Mouse (Mus musculus) forebrain, embryonic 10.5 days (tissue): ENCODE measurements around the gene Fam173b. TPM values are rescaled to one million over a fixed set of nuclear protein-coding genes. Genes with fewer than 3 reads are reported as not detected.
A peak's percentile ranks its signal among the peaks of the same experiment; 100 is the strongest.

Experiments used
- DNase-seq: peaks from one replicate; pipeline ENCODE4 v3.0.0-alpha.2; 2017; ENCODE audit warnings: low spot score; ENCODE audit errors: extremely low spot score
- H3K27ac ChIP-seq: fragments of 300-500 bp; sonication (generic); 2 replicates; pipeline ENCODE4 v1.5.1; 2016; ENCODE audit warnings: mild to moderate bottlenecking
- H3K27me3 ChIP-seq: fragments of 300-500 bp; sonication (generic); 2 replicates; pipeline ENCODE4 v1.6.1; 2016; ENCODE audit warnings: mild to moderate bottlenecking; ENCODE audit not compliant: poor library complexity, severe bottlenecking
- H3K36me3 ChIP-seq: fragments of 300-500 bp; sonication (generic); replicated peaks from 2 replicates; pipeline ENCODE4 v1.6.1; 2016; ENCODE audit warnings: mild to moderate bottlenecking, moderate library complexity
- H3K4me1 ChIP-seq: fragments of 300-500 bp; sonication (generic); 2 replicates; pipeline ENCODE4 v1.6.1; 2016
- H3K4me3 ChIP-seq: fragments of 300-500 bp; sonication (generic); 2 replicates; pipeline ENCODE4 v1.5.1; 2016; ENCODE audit warnings: mild to moderate bottlenecking, moderate library complexity
- H3K9me3 ChIP-seq: fragments of 300-500 bp; sonication (generic); 2 replicates; pipeline ENCODE4 v1.6.1; 2016; ENCODE audit warnings: mild to moderate bottlenecking, moderate library complexity
- WGBS: fragments of 180-500 bp; shearing (Covaris S2); methylation state at CpG from one replicate; pipeline ENCODE4 v1.1.7; 2016; 5-methylcytosine and 5-hydroxymethylcytosine counted together
- polyA plus RNA-seq: library from polyadenylated mRNA; unstranded; fragments of >200 nt; fragmentation: Nextera tagmentation; extraction: Ambion mirVana; gene quantifications from 2 replicates; pipeline ENCODE4 v1.2.1, GENCODE M21; 2016

Gene Fam173b
- polyA plus RNA-seq, 1 experiment from 2014 or later = 15.8 TPM

- no peak overlapping the region for H3K4me3 ChIP-seq
- no peak overlapping the region for H3K27ac ChIP-seq
- WGBS = 95% methylated on average over 8 of the region's 8 CpGs
- H3K4me1 ChIP-seq = no peaks in the 10 kb centered on the region
- no peaks in the 10 kb centered on the region for H3K9me3 ChIP-seq
- peaks cover 92% of the 10 kb centered on the region for H3K36me3 ChIP-seq
- no peaks in the 10 kb centered on the region for H3K27me3 ChIP-seq
- DNase-seq = no peak
Observed at GRCm38 (mm10) chr15:31592531-31592930, 9.1 kb upstream of the Fam173b start.

GRCm38 (mm10) chr15:31594260-31594659 is 7.4 kb upstream of the Fam173b start:
- no peaks in the 10 kb centered on the region for H3K9me3 ChIP-seq
- no peaks in the 10 kb centered on the region for H3K27me3 ChIP-seq
- WGBS = 93% methylated on average over 14 of the region's 14 CpGs
- H3K4me1 ChIP-seq = peaks cover 4% of the 10 kb centered on the region
- H3K27ac ChIP-seq = no peak overlapping the region
- H3K36me3 ChIP-seq = peaks cover 94% of the 10 kb centered on the region
- no peak for DNase-seq
- H3K4me3 ChIP-seq = no peak overlapping the region

- peaks cover 18% of the 10 kb centered on the region for H3K4me1 ChIP-seq
- DNase-seq = no peak
- no peak overlapping the region for H3K4me3 ChIP-seq
- no peaks in the 10 kb centered on the region for H3K27me3 ChIP-seq
- no peaks in the 10 kb centered on the region for H3K9me3 ChIP-seq
- no peak overlapping the region for H3K27ac ChIP-seq
- H3K36me3 ChIP-seq = peaks cover 81% of the 10 kb centered on the region
- 92% methylated on average over 7 of the region's 7 CpGs for WGBS
Observed at GRCm38 (mm10) chr15:31595651-31596050, 6.0 kb upstream of the Fam173b start.

DNA sequence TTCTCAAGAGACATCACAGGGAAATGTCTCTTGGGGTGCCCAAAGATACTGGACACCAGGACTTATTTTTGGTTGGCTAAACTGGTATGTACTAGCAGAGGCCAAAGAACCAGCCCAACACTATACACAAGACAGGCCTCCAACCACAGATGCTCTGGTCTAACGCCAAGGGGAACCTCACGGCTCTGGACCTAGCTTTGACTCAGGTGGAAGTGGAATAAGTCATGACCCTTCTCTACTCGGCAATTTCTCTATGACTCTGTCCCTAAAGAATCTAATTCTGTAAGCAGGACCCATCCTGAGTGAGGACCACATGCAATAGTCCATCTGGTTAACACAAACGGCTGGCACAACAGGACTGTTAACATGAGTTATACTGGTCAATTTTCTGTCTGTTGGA is 1.8 kb upstream of the Fam173b start:
- H3K27me3 ChIP-seq = no peaks in the 10 kb centered on the region
- H3K9me3 ChIP-seq = no peaks in the 10 kb centered on the region
- no peak for DNase-seq
- WGBS = 85% methylated on average over 4 of the region's 4 CpGs
- H3K36me3 ChIP-seq = peaks cover 39% of the 10 kb centered on the region
- peaks cover 30% of the 10 kb centered on the region for H3K4me1 ChIP-seq
- no peak overlapping the region for H3K27ac ChIP-seq
- peak overlapping the region; percentile 96 for H3K4me3 ChIP-seq

GRCm38 (mm10) chr15:31601279-31601645 is 390 bp upstream of the Fam173b start:
- Histone ChIP-seq H3K36me3 (peaks cover 29% of the 10 kb centered on the region), H3K9me3 (no peaks in the 10 kb centered on the region), H3K4me3 (peak overlapping the region; percentile 96), H3K27me3 (no peaks in the 10 kb centered on the region), H3K27ac (peak overlapping the region; percentile 96), H3K4me1 (peaks cover 30% of the 10 kb centered on the region)
- no peak for DNase-seq
- WGBS = under 1% methylated on average over 33 of the region's 33 CpGs

DNA sequence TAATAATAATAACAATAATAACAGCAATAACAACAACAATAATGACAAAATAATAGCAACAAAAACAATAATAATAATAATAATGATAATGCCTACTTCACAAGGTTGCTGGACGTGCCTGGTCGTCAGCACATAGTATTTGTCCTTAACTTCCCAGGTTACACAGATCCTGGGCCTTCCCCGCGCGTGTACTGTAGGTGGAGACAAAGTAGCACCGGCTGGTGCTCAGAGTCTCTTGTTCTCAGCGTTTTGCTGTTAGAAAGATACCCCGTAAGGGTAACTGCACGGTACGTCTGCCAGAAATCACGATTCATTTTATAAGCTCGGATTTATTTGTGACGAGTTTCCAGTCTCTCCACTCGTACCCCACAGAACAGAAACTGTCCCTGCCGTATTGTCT is 774 bp downstream of the Fam173b start:
- Histone ChIP-seq H3K27ac (peak overlapping the region; percentile 96), H3K9me3 (no peaks in the 10 kb centered on the region), H3K4me1 (peaks cover 30% of the 10 kb centered on the region), H3K36me3 (peaks cover 17% of the 10 kb centered on the region), H3K27me3 (no peaks in the 10 kb centered on the region), H3K4me3 (peak overlapping the region; percentile 96)
- peak; percentile 56 for DNase-seq
- 14% methylated on average over 15 of the region's 15 CpGs for WGBS

DNA sequence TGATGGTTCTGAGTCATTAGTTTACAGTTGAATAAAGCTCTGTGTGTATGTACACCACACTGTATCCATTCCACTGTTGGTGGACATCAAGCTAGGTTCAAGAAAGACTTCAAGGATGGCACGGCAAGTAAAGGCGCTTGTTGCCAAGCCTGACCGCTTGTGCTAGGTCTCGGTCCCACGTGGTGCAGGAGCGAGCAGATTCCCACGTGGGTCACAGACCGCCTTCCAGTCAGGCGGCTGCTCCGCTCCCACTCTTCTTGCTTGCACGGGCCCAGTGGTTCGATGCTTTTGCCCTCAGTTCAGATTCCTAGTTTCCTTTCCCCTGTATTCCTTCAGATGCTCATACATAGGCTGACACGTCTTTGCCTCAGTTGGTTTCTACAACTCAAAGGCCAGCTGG is 1.5 kb downstream of the Fam173b start:
- Histone ChIP-seq H3K36me3 (peaks cover 16% of the 10 kb centered on the region), H3K4me3 (peak overlapping the region; percentile 96), H3K9me3 (no peaks in the 10 kb centered on the region), H3K4me1 (peaks cover 30% of the 10 kb centered on the region), H3K27me3 (no peaks in the 10 kb centered on the region), H3K27ac (peak overlapping the region; percentile 96; the same call in 1 of the 2 replicates)
- no peak for DNase-seq
- 89% methylated on average over 13 of the region's 13 CpGs for WGBS

DNA sequence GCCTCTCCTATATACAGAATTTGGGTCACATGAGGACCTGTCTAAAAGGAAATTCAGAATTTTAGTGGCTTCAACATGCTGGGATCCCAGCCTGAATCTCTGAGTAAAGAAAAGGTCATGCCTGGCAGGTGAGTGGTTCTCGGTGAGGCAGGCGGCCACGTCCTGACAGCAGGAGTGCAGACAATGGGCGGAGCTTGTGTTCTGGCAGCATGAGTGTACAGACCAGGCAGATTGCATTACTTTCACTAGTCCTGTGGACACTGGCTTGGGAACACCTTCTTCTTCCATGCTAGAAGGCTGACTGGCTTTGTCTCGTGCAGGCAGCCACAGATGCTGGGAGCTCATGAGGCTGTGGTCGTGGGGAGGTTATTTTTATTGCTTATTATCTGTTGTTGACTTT is 5.2 kb downstream of the Fam173b start:
- no peak for DNase-seq
- Histone ChIP-seq H3K36me3 (peaks cover 31% of the 10 kb centered on the region), H3K9me3 (no peaks in the 10 kb centered on the region), H3K27ac (no peak overlapping the region), H3K4me3 (no peak overlapping the region), H3K27me3 (no peaks in the 10 kb centered on the region), H3K4me1 (peaks cover 10% of the 10 kb centered on the region)
- WGBS = 84% methylated on average over 6 of the region's 6 CpGs

DNA sequence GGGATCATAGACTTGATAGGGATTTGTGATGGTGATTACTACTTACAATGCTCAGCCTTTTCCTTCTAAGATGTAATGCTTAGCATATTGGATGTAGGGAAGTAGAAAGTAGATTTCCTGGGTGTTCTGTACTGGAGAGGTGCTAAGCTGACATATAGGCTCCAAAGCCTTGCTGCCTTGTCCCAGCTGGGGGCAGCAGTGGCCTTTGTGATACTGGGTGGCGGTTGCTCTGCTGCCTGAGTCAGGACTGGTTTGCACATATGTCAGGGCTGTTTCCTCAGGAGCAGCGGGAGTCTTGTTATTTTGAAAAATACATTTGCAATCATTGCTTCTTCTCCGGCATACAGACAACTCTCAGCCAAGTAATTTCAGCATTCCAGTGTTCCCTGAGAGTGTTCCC is 9.4 kb downstream of the Fam173b start:
- WGBS = 84% methylated on average over 3 of the region's 3 CpGs
- Histone ChIP-seq H3K36me3 (peaks cover 52% of the 10 kb centered on the region), H3K27ac (no peak overlapping the region), H3K4me3 (no peak overlapping the region), H3K9me3 (no peaks in the 10 kb centered on the region), H3K4me1 (no peaks in the 10 kb centered on the region), H3K27me3 (no peaks in the 10 kb centered on the region)
- no peak for DNase-seq

DNA sequence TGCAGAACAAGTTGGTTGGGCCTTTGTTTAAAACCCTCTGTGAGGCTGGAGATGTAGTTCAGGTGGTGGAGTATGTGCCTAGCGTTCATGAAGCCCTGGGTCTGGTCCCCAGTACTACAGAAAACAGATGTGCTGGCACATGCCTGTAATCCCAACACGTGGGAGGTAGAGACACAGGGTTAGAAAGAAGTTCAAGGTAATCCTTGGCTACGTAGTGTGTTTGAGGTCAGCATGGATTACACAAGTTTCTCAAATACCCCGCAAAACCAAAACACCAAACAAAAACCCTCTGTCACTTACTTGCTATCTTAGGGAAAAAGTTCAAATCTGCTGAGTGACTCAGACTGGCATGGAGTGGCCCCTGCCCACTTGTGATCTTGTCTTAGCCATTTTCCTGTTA is 10.3 kb downstream of the Fam173b start:
- WGBS = 93% methylated on average over 4 of the region's 4 CpGs
- H3K4me3 ChIP-seq = no peak overlapping the region
- H3K4me1 ChIP-seq = no peaks in the 10 kb centered on the region
- no peaks in the 10 kb centered on the region for H3K27me3 ChIP-seq
- peaks cover 56% of the 10 kb centered on the region for H3K36me3 ChIP-seq
- no peak overlapping the region for H3K27ac ChIP-seq
- H3K9me3 ChIP-seq = no peaks in the 10 kb centered on the region
- no peak for DNase-seq

- Histone ChIP-seq H3K9me3 (no peaks in the 10 kb centered on the region), H3K4me3 (no peak overlapping the region), H3K4me1 (no peaks in the 10 kb centered on the region), H3K27me3 (no peaks in the 10 kb centered on the region), H3K27ac (no peak overlapping the region), H3K36me3 (peaks cover 66% of the 10 kb centered on the region)
- no peak for DNase-seq
- WGBS = 91% methylated on average over 6 of the region's 6 CpGs
Observed at GRCm38 (mm10) chr15:31613826-31614453, 12.3 kb downstream of the Fam173b start.

DNA sequence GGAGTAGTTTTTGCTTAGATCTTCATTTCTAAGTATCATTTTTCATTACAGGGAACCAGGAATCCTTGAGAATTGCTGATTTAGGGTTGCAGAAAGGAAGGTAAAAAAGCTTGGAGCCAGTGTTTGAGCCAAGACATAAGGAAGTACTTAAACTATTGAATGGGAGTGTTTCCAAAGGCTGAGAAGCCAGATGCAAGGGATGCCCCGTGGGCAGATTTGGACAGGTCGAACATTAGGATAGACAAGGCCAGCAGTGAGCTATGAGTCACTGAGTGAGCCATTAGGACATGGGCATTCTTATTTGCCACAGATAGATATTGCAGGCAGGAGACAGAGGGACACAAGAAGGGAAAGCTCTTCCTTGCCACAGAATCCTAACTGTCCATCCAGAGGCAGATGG is 13.0 kb downstream of the Fam173b start:
- 84% methylated on average over 2 of the region's 2 CpGs for WGBS
- no peak overlapping the region for H3K4me3 ChIP-seq
- peaks cover 67% of the 10 kb centered on the region for H3K36me3 ChIP-seq
- no peaks in the 10 kb centered on the region for H3K27me3 ChIP-seq
- H3K4me1 ChIP-seq = no peaks in the 10 kb centered on the region
- no peak for DNase-seq
- no peaks in the 10 kb centered on the region for H3K9me3 ChIP-seq
- H3K27ac ChIP-seq = no peak overlapping the region

DNA sequence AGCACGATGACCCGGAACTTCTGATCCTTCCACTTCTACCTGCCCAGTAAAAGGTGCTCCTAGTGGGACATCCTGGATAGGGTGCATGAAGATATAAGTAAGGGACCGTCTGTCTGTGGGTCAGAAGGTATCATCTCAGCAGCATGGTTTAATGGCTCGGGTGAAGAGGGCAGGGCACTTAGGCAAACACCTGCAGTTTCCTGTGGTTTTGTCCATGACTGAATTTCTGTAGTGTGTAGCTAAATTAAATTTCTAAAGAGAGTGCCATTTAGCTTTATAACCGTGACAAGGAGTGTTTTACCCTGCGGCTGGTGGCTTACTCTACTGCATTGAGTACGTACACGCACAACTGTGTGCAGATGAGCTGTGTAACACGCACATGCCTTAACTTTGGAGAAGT is 15.6 kb downstream of the Fam173b start:
- H3K27ac ChIP-seq = no peak overlapping the region
- no peaks in the 10 kb centered on the region for H3K9me3 ChIP-seq
- H3K36me3 ChIP-seq = peaks cover 71% of the 10 kb centered on the region
- 95% methylated on average over 9 of the region's 9 CpGs for WGBS
- no peaks in the 10 kb centered on the region for H3K27me3 ChIP-seq
- no peaks in the 10 kb centered on the region for H3K4me1 ChIP-seq
- H3K4me3 ChIP-seq = no peak overlapping the region
- no peak for DNase-seq

- H3K36me3 ChIP-seq = peaks cover 75% of the 10 kb centered on the region
Observed at GRCm38 (mm10) chr15:31619521-31619920, 17.9 kb downstream of the Fam173b start.

More at GRCm38 (mm10) chr15:31619521-31619920, 17.9 kb downstream of the Fam173b start:
- Histone ChIP-seq H3K27me3 (no peaks in the 10 kb centered on the region), H3K27ac (no peak overlapping the region), H3K4me1 (no peaks in the 10 kb centered on the region), H3K9me3 (no peaks in the 10 kb centered on the region), H3K4me3 (no peak overlapping the region)
- 95% methylated on average over 8 of the region's 8 CpGs for WGBS
- DNase-seq = no peak
